Mouse (Mus musculus) C2C12 (cell line): ENCODE data around the gene Hist2h3c1. TPM values are rescaled to one million over a fixed set of nuclear protein-coding genes. Genes with fewer than 3 reads are reported as not detected.
"Not testable (repeated sequence)": the region's sequence is repeated elsewhere in the genome, so short reads cannot be mapped to it uniquely, and the experiment has no call there.

Experiments
- H3K27me3 ChIP-seq: one replicate; pipeline ENCODE4 v1.6.1; 2011; ENCODE audit not compliant: control insufficient read depth, insufficient read depth, insufficient read length
- H3K36me3 ChIP-seq: one replicate; pipeline ENCODE4 v1.6.1; 2011; ENCODE audit not compliant: control insufficient read depth, insufficient read depth
- H3K4me3 ChIP-seq: one replicate; pipeline ENCODE4 v1.5.1; 2011; ENCODE audit warnings: mild to moderate bottlenecking, control low read depth; ENCODE audit not compliant: poor library complexity, insufficient read depth, severe bottlenecking
- H3K79me2 ChIP-seq: one replicate; pipeline ENCODE4 v1.6.1; 2011; ENCODE audit not compliant: control insufficient read depth, insufficient read depth
- H3K79me3 ChIP-seq: one replicate; pipeline ENCODE4 v1.6.1; 2011; ENCODE audit warnings: low read depth, control low read depth
- H3ac ChIP-seq: one replicate; pipeline ENCODE3; 2011; ENCODE audit warnings: low read depth; ENCODE audit not compliant: control insufficient read depth, insufficient read length
- CEBPB ChIP-seq: IDR thresholded peaks from one replicate; pipeline ENCODE4 v1.6.1; 2011; ENCODE audit warnings: low read depth, mild to moderate bottlenecking, control low read depth, moderate library complexity
- CTCF ChIP-seq: IDR thresholded peaks from one replicate; pipeline ENCODE4 v1.5.1; 2011; ENCODE audit not compliant: control insufficient read depth, insufficient read depth, insufficient read length
- FOSL1 ChIP-seq: IDR thresholded peaks from one replicate; pipeline ENCODE4 v1.8.0; 2011; ENCODE audit warnings: mild to moderate bottlenecking, low read length; ENCODE audit not compliant: poor library complexity, insufficient read depth, severe bottlenecking
- MAX ChIP-seq: IDR thresholded peaks from one replicate; pipeline ENCODE4 v1.6.1; 2011; ENCODE audit warnings: mild to moderate bottlenecking, control low read depth
- MYOD1 ChIP-seq: IDR thresholded peaks from one replicate; pipeline ENCODE4 v1.6.1; 2011; ENCODE audit warnings: low read depth; ENCODE audit not compliant: control insufficient read depth, insufficient read length
- MYOG ChIP-seq: IDR thresholded peaks from one replicate; pipeline ENCODE4 v1.6.1; 2011; ENCODE audit not compliant: control insufficient read depth, insufficient read length; ENCODE audit errors: extremely low read depth
- USF1 ChIP-seq: IDR thresholded peaks from one replicate; pipeline ENCODE4 v1.6.1; 2011; ENCODE audit warnings: low read depth, mild to moderate bottlenecking, control low read depth, moderate library complexity
- polyA plus RNA-seq: library from polyadenylated mRNA; unstranded; fragments of >200 nt; fragmentation: generic; extraction: Trizol; gene quantifications from one replicate; pipeline ENCODE4 v1.2.1, GENCODE M21; 2012; ENCODE audit warnings: missing spikeins

The Hist2h3c1 gene
- polyA plus RNA-seq, 1 experiment, result 0.32 TPM

DNA sequence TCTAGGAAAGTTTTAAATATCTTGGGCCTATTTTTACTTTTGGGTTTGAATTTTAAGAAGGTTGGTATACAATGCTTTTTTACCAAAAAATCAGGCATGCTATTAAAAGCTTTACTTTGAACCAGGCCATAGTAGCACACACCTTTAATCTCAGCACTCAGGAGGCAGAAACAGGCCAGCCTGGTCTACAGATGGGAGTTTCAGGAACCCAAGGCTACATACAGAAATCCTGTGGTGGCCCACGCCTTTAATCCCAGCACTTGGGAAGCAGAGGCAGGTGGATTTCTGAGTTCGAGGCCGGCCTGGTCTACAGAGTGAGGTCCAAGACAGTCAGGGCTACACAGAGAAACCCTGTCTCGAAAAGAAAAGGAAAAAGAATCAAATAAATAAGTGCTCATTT lies 21.1 kb downstream of the Hist2h3c1 start:
- H3K4me3 ChIP-seq, result no peak overlapping the region
- H3K79me2 ChIP-seq, result no peaks in the 10 kb centered on the region
- no peaks in the 10 kb centered on the region for H3K27me3 ChIP-seq
- TF ChIP-seq MAX, result no peak
- no peak for TF ChIP-seq MYOG
- TF ChIP-seq MYOD1, result no peak
- no peak for TF ChIP-seq CTCF
- no peak for TF ChIP-seq FOSL1
- no peak for TF ChIP-seq USF1
- no peak for TF ChIP-seq CEBPB
- no peak overlapping the region for H3ac ChIP-seq
- no peaks in the 10 kb centered on the region for H3K79me3 ChIP-seq
- no peaks in the 10 kb centered on the region for H3K36me3 ChIP-seq

DNA sequence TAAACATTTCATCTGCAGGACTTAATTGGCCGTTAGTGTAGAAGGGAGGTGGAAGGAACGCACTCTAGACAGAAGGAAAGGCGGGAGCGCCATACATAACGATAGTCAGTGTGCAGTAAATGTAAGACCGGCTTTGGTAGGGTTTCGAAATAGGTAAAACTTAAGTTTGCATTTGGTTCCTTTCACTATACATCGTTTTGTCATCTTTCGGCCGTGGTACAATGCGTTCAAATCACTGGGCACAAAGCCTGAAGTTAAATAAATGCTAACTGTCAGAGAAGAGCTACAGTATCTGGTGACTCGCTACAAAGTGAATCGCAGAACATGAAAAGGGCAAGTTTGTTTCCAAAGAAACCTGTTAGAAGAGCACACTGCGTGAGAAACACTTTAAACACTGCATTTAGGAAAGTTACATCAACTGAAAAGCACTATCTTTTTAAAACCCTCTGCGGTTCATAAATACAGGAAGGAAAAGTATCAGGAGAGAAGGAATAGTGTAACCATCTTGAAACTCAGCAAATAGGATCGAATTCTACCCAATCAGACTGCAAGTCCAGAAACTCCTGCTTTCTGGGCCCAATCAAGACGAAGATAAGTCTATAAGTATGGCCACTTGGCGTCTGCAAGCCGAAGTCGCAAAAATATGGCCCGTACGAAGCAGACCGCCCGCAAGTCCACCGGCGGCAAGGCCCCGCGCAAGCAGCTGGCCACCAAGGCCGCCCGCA lies 21.7 kb downstream of the Hist2h3c1 start, which contains the start of gene Hist2h3b:
Gene Hist2h3b (plus strand): TSS at position 604 of the 725 bp plus-strand sequence.
- no peaks in the 10 kb centered on the region for H3K79me3 ChIP-seq
- H3K27me3 ChIP-seq, result no peaks in the 10 kb centered on the region
- no peaks in the 10 kb centered on the region for H3K36me3 ChIP-seq
- H3K4me3 ChIP-seq, result peak within 1 kb of the TSS; percentile 33
- TF ChIP-seq MYOG (no peak), CTCF (no peak), MYOD1 (no peak), CEBPB (no peak), MAX (no peak), FOSL1 (no peak), USF1 (no peak)
- peak within 1 kb of the TSS; percentile 82 for H3ac ChIP-seq
- H3K79me2 ChIP-seq, result no peaks in the 10 kb centered on the region

DNA sequence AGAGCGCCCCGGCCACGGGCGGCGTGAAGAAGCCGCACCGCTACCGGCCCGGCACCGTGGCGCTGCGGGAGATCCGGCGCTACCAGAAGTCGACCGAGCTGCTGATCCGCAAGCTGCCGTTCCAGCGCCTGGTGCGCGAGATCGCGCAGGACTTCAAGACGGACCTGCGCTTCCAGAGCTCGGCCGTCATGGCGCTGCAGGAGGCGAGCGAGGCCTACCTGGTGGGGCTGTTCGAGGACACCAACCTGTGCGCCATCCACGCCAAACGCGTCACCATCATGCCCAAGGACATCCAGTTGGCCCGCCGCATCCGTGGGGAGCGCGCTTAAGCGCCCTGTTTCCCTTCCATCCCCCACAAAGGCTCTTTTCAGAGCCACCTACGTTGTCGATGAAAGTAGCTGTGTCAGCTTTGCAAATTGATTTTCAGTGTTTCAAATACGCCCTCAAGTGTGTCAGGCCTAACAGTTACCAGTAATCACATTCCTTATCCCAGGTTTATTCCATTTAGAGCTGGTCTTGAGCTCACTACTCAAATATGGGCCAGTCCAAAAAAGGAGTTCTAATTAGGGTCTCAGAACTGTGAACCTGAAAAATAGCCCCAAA lies 22.4 kb downstream of the Hist2h3c1 start:
- not testable (repeated sequence) for H3K79me3 ChIP-seq, H3K27me3 ChIP-seq, H3K79me2 ChIP-seq, H3K36me3 ChIP-seq
- Histone ChIP-seq H3ac (peak overlapping the region; percentile 82), H3K4me3 (peak overlapping the region; percentile 33)

DNA sequence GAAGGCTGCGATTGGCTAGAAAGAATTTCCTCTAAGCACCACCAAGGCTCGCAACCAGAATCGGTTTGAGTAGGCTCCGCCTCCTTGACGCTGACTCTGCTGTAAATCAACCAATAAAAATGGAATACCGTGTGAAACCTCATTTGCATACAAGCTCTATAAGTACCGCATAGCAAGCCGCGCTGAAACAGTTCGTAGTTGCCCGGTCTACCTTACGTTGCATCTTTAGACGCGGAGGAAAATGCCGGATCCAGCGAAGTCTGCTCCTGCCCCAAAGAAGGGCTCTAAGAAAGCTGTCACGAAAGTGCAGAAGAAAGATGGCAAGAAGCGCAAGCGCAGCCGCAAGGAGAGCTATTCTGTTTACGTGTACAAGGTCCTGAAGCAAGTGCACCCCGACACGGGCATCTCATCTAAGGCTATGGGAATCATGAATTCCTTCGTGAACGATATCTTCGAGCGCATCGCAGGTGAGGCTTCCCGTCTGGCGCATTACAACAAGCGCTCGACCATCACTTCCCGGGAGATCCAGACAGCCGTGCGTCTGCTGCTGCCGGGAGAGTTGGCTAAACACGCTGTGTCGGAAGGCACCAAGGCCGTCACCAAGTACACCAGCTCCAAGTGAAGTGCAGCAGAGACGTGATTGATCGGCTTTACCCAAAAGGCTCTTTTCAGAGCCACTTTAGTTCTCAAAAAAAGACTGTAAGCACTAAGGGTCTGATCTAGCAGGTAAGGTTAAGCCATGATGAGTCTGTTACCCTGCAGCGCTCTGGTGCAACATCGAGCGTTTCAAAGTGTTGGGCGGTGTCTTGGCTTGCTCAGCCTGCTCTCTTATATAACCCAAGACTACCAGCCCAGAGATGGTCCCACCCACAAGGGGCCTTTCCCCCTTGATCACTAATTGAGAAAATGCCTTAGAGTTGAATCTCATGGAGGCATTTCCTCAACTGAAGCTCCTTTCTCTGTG lies 23.3 kb downstream of the Hist2h3c1 start, which contains the start of gene Hist2h2bb:
Gene Hist2h2bb (plus strand): TSS at position 242 of the 964 bp plus-strand sequence.
- TF ChIP-seq CTCF (no peak), MYOG (no peak), CEBPB (peak; percentile 23), FOSL1 (no peak), MAX (no peak)
- H3K4me3 ChIP-seq, result peak within 1 kb of the TSS; percentile 46
- H3K36me3 ChIP-seq, result no peaks in the 10 kb centered on the region
- H3K79me2 ChIP-seq, result peaks cover 6% of the 10 kb centered on the region
- no peaks in the 10 kb centered on the region for H3K79me3 ChIP-seq
- H3ac ChIP-seq, result peak within 1 kb of the TSS; percentile 82
- no peaks in the 10 kb centered on the region for H3K27me3 ChIP-seq

DNA sequence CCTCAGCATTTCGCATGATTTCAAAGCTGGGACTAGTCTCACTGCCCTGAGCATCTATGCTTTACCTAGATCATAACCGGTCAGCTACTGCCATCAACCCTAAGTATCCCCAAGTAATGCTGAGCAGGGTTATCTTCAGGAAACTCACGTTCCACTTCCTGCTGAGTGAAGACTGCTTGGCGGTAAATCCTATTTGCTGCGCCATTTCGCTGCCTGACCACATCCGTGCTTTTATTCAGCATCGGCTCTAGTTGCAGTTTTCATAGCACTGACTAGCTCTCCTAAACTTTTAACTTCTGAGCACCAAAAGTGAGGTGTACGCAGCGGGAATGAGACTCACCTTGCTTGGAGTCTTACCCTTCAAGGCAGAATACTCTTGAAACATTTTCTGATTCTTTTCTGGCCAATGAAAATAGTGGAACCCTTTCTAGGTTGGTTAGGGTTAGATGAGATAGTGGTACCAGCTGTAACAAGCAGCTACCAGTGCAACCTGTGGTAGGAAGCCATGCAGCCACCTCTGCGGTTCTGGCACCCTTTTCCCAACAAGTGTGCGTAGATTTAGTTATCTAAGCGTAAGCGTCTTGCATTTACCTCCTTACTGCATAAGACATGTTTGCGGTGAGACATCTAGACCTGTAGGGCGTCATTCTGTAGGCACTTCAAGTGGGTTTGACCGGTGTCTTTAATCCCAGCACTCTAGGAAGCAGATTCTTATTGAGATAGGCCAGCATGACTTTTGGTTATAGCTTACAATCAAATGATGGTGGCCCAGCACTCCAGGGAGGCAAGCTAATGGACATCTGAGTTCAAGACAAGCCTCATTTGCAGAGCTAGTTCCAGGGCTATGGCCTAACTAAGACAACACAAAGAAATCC lies 27.3 kb downstream of the Hist2h3c1 start:
- peak overlapping the region; percentile 48 for H3K4me3 ChIP-seq
- no peaks in the 10 kb centered on the region for H3K79me3 ChIP-seq
- H3K36me3 ChIP-seq, result no peaks in the 10 kb centered on the region
- H3K79me2 ChIP-seq, result peaks cover 6% of the 10 kb centered on the region
- peak overlapping the region; percentile 42 for H3ac ChIP-seq
- TF ChIP-seq MYOG, result no peak
- TF ChIP-seq USF1, result no peak
- TF ChIP-seq MYOD1, result no peak
- TF ChIP-seq MAX, result no peak
- TF ChIP-seq CEBPB, result no peak
- no peak for TF ChIP-seq CTCF
- no peak for TF ChIP-seq FOSL1
- H3K27me3 ChIP-seq, result no peaks in the 10 kb centered on the region
